Mouse (Mus musculus) layer of hippocampus, postnatal 10 days (tissue): ENCODE results near the gene Tnfrsf17. TPM values are rescaled to one million over a fixed set of nuclear protein-coding genes. Genes with fewer than 3 reads are reported as not detected.
"Not testable (repeated sequence)": the region's sequence is repeated elsewhere in the genome, so short reads cannot be mapped to it uniquely, and the experiment has no call there.

ENCODE experiments used
- DNase-seq, 2 experiments: peaks; one replicate each; pipeline ENCODE4 v3.0.0; 2021; ENCODE audit warnings: low spot score in 2 of 2
- total RNA-seq, 2 experiments: library from RNA; stranded (reverse); gene quantifications; 2 replicates each; pipeline ENCODE4 v1.2.3; 2021

Gene Tnfrsf17
- total RNA-seq, 2 experiments from 2014 or later = not detected

DNA sequence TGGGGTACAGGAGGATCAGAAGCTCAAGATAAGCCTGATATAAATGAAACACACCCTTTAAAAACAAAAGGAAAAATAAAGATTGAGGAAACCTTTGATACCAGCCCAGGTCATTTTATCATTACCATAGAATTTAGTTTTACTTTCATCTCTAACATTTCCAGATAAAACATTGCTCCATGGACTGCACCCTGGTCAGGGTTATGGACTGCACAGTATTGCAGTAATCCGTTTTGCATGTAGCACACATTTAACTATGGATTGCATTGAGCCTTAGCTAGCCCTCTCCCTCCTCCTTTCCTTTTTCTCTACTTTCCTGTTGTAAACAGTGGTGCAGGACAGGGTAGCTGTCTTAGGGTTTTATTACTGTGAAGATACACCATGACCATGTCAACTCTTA is 17.4 kb downstream of the Tnfrsf17 start:
- DNase-seq = no peak

DNA sequence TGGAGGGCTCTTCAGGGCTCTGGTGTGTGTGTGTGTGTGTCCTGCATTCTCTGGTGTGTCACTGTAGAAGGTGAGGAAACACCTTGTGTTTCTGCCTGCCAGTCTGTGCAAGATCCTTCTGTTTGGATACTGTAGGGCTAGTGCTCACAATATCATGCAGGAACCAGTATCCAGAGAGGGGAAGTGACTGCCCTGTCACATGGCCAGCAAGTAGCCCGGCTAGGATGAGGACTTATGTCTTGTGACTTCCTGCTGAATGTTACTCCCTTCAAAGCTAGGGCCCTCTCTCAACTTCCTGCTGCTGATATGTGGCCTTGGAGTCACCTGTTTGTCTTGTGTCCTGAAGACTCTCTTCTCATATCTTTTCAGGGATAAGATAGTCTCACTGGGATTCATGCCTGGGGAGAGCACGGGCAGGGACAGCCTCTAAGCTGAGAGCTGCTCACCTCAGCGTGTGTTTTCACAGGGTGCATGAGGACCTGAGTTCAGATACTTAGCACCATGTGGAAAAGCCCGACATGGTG is 29.7 kb downstream of the Tnfrsf17 start:
- no peak for DNase-seq

DNA sequence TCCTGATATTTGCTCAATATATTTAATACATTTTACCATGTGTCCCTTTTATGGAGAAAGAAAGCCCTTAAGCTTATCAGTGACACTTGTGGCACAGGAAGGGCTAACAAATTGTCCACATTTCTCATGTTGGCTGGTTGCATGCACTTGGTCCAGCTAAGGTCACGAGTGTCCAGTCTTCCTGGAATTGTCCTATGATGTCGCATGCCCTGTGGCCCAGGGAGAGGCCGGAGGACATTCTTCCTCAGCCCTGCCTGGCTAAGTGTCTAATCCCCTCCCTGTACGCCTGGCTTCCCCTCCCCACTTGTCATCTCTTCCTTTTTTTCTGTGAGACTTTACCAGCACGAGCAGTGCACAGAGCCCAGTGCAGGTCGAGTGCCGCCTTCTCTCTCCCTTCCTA is 38.3 kb downstream of the Tnfrsf17 start:
- DNase-seq = no peak

DNA sequence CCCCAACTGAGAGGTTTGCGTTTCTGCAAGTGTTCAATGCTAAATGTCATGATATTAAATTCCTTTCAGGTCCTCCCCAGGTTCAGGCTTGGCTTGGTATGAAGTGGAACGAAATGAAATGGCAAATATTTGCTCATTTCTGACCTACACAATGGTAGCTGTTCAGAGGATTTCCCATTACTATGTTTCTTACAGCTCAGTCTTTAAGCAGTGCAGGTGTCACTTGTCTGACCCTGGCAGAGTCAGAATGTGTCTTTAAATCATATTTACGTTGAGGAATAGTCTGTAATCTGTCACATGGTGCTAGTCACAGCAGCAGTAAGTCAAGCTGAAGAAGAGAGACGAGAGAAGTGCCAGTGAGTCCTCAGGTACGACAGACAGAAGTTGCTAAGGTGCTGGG is 45.6 kb downstream of the Tnfrsf17 start:
- DNase-seq = no peak

- no peak for DNase-seq
Observed at GRCm38 (mm10) chr16:11359919-11360318, 46.3 kb downstream of the Tnfrsf17 start.

GRCm38 (mm10) chr16:11360576-11360975 is 47.0 kb downstream of the Tnfrsf17 start:
- not testable (repeated sequence) for DNase-seq

DNA sequence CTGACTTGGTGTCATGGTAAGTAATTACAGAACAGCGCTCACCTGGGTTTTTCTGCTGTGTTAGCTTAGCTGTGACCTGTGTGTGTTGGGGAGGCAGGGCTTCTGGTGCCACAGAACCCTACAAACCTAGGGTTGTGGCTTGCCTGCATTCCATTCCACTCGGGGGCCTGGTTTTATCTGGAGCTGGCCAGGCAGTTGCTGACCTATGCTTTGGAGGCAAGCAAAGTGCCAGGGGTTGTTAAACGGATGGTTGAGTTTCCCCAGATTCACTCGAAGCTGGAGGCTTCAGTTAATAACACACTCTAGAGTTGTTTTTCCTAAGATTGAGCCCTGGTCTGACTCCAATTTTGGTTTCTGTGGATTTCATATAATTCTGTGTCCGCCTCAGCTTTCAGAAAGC is 52.0 kb downstream of the Tnfrsf17 start:
- no peak for DNase-seq

GRCm38 (mm10) chr16:11366851-11367250 is 53.2 kb downstream of the Tnfrsf17 start:
- DNase-seq = no peak

DNA sequence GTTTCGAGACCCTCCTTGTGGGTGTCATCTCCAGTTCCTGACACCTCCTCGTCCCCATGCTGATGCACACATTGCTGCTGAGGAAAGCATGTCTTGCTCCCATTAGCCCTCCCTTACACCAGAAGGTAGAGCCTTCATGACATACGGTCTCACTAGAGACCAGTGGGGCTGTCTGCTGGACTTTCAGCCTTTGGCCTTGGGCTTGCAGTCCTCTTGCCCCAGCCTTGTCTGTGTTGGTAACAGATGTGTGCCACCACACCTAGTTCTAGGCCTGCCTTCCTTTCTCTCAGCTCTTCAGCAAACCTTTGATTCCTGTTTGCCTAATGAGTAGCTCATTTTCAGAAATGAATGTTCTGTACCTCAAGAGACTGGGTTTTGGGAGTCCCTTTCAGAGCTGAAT is 54.8 kb downstream of the Tnfrsf17 start:
- DNase-seq = no peak

DNA sequence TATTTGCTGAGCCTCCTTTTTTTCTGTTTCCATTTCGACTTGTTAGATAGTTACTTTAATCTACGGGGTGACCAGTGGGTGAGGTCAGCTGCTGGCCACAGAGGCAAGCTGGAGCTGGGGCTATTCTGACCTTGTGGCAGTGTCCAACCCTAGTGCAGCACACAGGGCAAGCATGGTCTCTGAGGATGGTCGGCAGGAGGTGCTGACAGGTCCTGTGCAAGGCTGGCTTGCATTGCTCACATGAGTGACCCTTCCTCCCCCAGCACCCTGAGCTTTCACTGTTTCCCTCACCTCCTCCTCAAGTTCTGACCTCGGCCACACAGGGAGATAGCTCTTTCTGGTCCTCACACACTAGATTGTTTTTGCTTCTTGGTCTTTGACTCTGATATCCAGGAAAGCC is 55.5 kb downstream of the Tnfrsf17 start:
- DNase-seq = no peak

GRCm38 (mm10) chr16:11369642-11370041 is 56.0 kb downstream of the Tnfrsf17 start:
- peak in 1 of 2 experiments; percentile 20 for DNase-seq

Other genes with a start within 250 kb of the Tnfrsf17 start
- 10 to 100 TPM; 12.4 to 13.2 TPM for gene Litaf, start 247.7 kb upstream of the Tnfrsf17 start, total RNA-seq
- gene Txndc11, start 179.2 kb upstream of the Tnfrsf17 start, total RNA-seq = 10 to 100 TPM; 36.5 to 39.1 TPM
- 10 to 100 TPM; 66.6 to 79.4 TPM for gene Zc3h7a, start 137.4 kb upstream of the Tnfrsf17 start, total RNA-seq
- gene Rsl1d1, start 110.5 kb upstream of the Tnfrsf17 start, total RNA-seq = 10 to 100 TPM; 58.0 to 62.6 TPM
- 100 to 1,000 TPM; 101 to 107 TPM for gene Gspt1, start 59.5 kb upstream of the Tnfrsf17 start, total RNA-seq
- gene Snx29, start 9.1 kb downstream of the Tnfrsf17 start, total RNA-seq = 10 to 100 TPM; 33.1 to 33.4 TPM